Mouse (Mus musculus) spleen, adult 2 months (tissue): ENCODE measurements around the gene Slc35e3.

Experiments
- CTCF ChIP-seq: fragments of 200-500 bp; IDR thresholded peaks from 2 replicates; pipeline ENCODE4 v1.5.1; 2011; ENCODE audit warnings: mild to moderate bottlenecking, inconsistent platforms; ENCODE audit not compliant: insufficient read depth, insufficient read length, insufficient replicate concordance; ENCODE audit errors: extremely low read depth
- POLR2A ChIP-seq: fragments of 200-500 bp; IDR thresholded peaks from 2 replicates; pipeline ENCODE4 v1.6.1; 2011; ENCODE audit warnings: low read depth, low read length, inconsistent platforms

DNA sequence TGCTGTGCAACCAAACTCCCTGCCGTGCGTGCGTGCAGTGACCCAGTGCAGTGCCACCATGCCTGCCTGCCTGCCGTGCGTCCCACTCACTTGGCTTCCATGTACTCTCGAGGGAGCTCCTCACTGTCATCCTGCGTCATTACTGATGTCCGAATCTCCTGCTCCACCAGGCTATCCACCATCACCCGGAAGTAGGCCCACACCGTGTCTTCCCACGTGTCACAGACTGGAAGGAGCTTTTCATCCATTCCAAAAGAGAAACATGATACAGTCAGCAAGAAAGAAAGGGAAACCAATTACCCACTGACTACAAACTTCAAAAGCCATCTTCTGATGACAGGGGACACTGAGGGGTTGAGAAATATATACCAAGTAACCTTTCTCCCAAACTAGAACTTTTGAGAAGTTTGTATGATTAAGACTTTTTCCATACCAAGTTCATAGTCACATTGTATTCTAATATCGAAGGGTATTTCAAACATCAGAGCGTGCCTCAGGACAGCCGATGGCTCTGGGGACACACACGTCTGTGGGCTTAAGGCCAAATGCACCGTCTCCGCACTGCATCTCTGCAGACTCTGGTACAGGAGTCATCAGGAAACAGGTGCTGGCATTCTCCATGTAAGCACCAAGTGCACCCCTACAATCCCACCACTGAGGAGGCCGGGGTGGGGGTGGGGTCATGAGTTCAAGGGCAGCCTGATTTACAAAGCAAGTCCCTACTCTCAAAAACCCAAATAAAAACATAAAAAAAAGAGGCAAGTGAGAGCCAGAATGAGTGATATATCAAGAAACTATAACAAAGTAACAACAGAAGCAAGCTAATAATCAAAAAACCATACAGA lies 24.3 kb upstream of the Slc35e3 start:
- TF ChIP-seq CTCF (no peak), POLR2A (no peak)
